Mouse (Mus musculus) gastrocnemius, adult 2 months (tissue): ENCODE results near the gene Ppp2r5d. TPM values are rescaled to one million over a fixed set of nuclear protein-coding genes. Genes with fewer than 3 reads are reported as not detected.
A peak's percentile ranks its signal among the peaks of the same experiment; 100 is the strongest.

ENCODE experiments used
- DNase-seq: peaks from one replicate; pipeline ENCODE4 v3.0.0; 2022
- H3K27ac ChIP-seq: fragments of 200-600 bp; 2 replicates; pipeline ENCODE4 v1.8.1; 2022; ENCODE audit warnings: mild to moderate bottlenecking
- H3K4me3 ChIP-seq: fragments of 200-600 bp; 2 replicates; pipeline ENCODE4 v1.8.1; 2022; ENCODE audit warnings: mild to moderate bottlenecking, moderate library complexity
- CTCF ChIP-seq: fragments of 200-600 bp; IDR thresholded peaks from 2 replicates; pipeline ENCODE4 v1.8.1; 2022; ENCODE audit warnings: antibody characterized with exemption, mild to moderate bottlenecking, moderate library complexity
- intact Hi-C: fragments of 180-260 bp; cut with DNase I; formaldehyde crosslinking; loops from one replicate; pipeline ENCODE4 v1.15.1; 2025
- total RNA-seq, 2 experiments: library from RNA; stranded (reverse); gene quantifications; 2 replicates each; pipeline ENCODE4 v1.2.3; 2021

Gene Ppp2r5d
- total RNA-seq, 2 experiments from 2014 or later: 30.0 to 33.1 TPM

DNA sequence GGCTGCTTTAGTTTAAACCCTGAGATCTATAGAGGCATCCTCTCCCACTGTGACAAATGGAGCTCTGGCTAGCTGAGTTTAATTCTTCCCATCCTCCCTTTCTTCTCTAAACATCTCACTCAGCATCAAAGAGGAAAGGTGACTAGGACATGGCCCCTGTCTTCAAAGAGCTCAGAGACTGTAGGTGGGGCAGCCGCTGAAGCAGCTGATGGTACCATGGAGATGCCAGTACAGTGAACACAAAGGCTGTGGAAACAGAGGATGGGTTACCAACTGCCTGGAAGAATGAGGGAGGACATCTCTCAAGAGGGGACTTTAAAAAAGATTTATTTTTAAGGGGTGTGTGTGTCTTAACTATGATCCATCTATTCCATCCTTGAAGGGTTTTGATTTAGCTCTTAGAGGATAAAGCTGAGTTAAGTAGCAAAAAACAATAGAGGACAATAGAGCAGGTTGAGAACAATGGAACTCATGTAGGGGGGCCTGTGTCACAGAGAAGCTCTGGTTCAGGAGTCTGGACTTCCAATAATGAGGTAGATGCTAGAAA is 10.3 kb downstream of the Ppp2r5d start:
- Histone ChIP-seq H3K27ac (no peak overlapping the region), H3K4me3 (no peak overlapping the region)
- intact Hi-C loops: no loop called here
- TF ChIP-seq CTCF: no peak
- DNase-seq: no peak

DNA sequence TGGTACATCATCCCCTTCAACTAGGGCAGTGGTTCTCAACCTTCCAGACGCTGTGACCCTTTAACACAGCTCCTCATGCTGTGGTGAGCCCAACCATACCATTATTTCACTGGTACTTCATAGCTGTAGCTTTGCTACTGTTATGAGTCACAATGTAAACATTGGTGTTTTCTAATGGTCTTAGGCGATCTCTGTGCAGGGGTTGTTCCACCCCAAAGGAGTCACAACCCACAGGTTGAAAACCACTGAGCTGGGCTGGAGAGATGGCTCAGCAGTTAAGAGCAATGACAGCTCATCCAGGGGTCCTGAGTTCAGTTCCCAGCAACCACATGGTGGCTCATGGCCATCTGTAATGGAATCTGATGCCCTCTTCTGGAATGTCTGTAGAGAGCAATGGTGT is 13.5 kb downstream of the Ppp2r5d start:
- Histone ChIP-seq H3K27ac (no peak overlapping the region), H3K4me3 (no peak overlapping the region)
- no peak for TF ChIP-seq CTCF
- no peak for DNase-seq
- intact Hi-C loops: no loop called here

DNA sequence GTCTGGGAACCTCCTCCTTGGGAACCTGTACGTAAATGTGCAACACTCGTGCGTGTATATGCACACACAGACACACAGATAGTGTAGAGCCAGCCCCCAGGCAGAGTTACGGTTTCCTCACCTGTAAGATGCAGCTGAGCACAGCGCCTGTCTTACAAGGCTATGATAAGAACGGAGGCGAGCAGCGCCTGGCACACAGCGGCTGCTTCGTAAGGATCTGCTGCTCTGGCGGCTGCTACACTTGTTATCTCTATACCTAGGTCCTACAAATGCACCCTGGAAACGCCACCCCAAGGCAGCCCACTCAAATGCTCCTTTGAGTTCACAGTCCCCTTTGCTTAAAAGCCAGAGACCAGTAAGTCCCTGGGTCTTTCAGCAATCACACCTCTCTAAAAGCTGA is 14.2 kb downstream of the Ppp2r5d start:
- Histone ChIP-seq H3K4me3 (no peak overlapping the region), H3K27ac (no peak overlapping the region)
- intact Hi-C loops: no loop called here
- DNase-seq: no peak
- TF ChIP-seq CTCF: no peak

DNA sequence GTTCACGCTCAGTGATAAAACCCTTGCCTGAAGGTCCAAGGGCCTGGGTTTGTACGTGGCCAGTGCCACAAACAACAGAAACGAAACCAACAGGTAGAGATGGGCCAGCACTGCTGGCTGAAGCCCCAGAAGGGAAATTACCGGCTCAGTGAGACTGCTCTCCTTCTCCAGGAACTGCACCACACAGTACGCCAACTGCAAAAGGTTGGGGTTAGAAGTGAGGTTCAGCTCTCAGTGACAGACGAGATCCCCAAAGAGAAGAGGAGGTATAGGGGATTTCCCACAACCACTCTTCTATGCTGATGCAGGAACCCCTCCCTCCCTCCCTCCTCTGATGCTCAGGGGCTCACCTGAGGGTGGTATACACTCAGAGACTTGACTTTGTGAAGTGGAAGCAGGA is 19.0 kb downstream of the Ppp2r5d start:
- intact Hi-C loops: no loop called here
- H3K27ac ChIP-seq: no peak overlapping the region
- H3K4me3 ChIP-seq: no peak overlapping the region
- no peak for TF ChIP-seq CTCF
- no peak for DNase-seq

DNA sequence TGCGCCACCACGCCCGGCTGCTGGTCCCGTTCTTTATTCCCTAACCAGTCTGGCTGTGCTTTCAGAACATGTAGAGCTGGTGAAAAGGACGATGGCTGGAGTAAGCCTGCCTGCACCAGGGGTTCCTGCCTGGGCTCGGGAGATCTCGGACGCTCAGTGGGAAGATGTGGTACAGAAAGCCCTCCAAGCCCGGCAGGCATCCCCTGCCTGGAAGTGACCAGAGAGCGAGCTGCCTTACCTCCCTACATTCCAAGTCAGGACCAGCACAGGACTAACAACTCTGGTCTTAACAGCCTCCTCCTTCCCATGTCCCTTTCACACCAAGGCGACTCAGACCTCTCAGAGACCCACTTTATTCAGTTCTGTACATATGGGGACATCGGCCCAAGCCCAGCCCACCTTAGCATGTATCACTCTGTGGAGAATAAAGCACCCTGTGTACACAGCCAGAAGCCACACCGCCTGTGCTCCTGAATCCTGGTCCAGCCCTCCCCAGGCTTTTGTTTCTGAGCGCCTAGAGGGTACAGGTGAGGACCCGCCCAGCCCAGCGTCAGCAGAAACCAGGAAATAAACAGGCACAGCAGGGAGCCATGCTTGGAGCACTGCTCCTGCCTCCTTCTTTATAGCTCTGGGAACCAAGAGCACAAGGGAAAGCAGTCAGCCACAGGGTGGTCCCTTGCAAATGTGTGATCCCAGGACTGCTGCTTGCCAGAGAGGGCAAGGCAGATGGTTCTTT is 22.1 kb downstream of the Ppp2r5d start:
- TF ChIP-seq CTCF: no peak
- no peak overlapping the region for H3K27ac ChIP-seq
- H3K4me3 ChIP-seq: no peak overlapping the region
- intact Hi-C loops: loop anchor here (5.0 kb wide), 1 partner anchor 69 kb away; the partner anchor contains the start of gene Cnpy3
- no peak for DNase-seq

DNA sequence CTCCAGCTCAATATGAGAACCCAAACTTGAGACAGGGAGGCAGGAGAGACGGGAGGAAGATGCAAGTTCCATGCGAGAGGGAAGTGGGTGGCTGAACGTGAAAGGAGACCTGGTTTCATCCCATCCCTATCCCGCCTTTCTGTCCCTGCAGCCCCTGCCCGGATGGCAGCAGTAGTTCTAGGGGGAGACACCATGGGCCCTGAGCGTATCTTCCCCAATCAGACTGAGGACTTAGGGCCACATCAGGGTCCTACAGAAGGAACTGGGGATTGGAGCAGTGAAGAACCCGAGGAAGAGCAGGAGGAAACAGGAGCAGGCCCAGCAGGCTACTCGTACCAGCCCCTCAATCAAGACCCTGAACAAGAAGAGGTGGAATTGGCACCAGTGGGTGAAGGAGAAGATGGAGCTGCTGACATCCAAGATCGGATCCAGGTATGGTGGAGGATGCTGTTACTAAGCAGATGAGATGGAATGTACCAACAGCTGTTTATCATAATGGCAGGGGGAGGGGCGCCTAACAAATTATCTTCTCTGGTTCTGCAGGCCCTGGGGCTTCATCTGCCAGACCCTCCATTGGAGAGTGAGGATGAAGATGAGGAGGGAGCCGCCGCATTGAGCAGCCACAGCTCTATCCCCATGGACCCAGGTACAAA is 23.3 kb downstream of the Ppp2r5d start:
- DNase-seq: no peak
- intact Hi-C loops: loop anchor here (1.0 to 5.0 kb wide), 3 partner anchors 24 to 71 kb away; partner anchors contain the start of genes Cnpy3, Klc4, Mrpl2 and Ppp2r5d
- Histone ChIP-seq H3K27ac (peak overlapping the region; percentile 92), H3K4me3 (peak overlapping the region; percentile 77)
- no peak for TF ChIP-seq CTCF

DNA sequence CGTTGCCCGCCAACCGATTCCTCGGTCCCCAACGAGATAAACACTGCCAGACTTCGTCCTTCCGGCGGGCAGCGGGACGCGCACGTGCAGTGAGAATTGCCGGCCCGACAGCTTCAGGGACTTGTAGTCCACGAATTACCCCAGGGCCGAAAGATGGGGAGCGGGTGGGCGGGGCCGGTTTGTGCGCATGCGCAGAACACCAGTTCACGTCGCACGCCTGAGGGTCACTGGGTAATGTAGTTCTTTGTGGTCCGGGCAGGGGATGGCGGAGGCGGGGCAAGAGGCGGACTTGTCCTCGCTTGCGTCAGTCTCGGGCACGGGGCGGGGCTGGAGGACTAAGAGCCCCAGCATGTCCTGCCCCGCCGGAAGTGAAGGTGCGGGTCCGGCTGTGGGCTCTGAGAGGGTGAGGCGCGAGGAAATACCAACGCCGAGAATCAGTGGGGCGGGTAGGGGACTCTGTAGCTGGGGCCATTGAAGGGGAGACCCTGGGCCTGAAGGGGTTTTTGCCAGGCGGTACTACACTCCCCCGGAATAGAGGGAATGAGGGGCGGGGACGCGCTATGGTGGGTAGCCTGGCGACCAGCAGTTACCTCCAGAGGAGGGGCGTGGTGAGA is 24.0 kb downstream of the Ppp2r5d start, which contains the start of gene Klhdc3:
TSS of gene Klhdc3 (minus strand) at position 155 of the 614 bp plus-strand sequence.
- Histone ChIP-seq H3K27ac (peak within 1 kb of the TSS; percentile 96), H3K4me3 (peak within 1 kb of the TSS; percentile 77)
- intact Hi-C loops: loop anchor here (1.0 to 5.0 kb wide), 3 partner anchors 24 to 71 kb away; partner anchors contain the start of genes Cnpy3, Klc4, Mrpl2 and Ppp2r5d
- no peak for TF ChIP-seq CTCF
- peak; percentile 99 for DNase-seq

DNA sequence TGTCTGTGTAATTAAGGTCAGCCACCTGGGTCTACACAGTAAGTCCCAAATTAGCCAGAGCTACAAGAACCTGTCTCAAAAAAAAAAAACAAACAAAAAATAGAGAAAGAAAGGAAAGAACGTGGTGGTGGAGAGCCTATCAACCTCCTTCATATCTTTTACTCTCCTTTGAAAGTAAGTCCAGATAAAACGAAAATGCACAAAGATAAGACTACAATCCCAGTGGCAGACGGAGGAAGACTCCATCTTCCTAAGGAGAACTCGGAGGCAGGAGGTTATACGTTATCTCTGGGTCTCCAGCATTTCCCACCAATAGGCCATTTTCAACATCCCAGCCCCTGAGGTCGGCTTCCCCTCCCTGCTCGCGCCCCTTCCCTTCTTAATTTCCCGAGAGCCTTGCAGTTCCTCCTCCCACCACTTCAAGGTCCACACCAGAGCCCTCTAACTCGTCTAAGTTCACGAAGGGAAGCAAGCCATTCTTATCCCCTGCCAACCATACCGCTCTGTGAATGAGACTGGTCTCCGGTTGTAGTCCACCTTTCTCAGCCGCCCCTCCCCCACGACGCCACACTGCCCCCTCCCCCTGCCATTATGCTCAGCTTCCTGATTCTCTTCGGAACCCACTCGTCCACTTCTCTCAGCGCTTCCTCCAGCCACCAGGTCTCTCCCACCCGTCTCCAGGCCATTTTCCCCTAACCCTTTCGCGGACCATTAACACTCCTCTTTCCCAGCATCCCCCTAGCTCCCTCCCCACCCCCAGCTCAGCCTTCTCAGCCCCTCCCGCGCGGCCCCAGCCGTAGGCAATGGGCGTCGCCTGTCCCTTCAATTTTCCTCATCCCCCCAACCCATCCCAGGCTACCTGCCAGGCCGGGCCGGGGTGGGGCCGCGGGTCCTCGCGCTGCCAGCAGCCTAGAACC is 24.8 kb downstream of the Ppp2r5d start:
- peak overlapping the region; percentile 96 for H3K27ac ChIP-seq
- DNase-seq: peak; percentile 74
- intact Hi-C loops: loop anchor here (2.0 to 5.0 kb wide), 2 partner anchors 33 to 72 kb away; partner anchors contain the start of genes Cnpy3, Klc4 and Mrpl2
- peak overlapping the region; percentile 77 for H3K4me3 ChIP-seq
- TF ChIP-seq CTCF: peak; percentile 56

DNA sequence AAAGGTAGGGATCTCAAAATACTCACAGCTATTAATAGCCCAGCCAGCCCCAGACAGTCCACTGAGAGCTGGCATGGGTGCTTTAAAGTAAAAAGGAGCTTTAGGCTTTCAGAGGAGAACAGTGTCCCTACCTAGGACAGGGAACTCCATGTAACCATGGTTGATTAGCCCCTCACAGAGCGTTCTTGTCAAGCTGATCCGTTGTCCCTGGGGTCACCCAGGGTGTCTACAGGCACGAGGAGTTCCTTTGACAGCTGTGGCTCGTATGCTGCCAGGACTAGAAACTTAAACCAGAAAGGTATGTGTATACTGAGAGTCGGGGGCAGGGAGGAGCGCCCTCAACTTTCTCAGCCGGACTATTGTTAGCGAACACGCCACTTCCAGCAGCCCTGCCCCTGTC is 26.0 kb downstream of the Ppp2r5d start:
- H3K27ac ChIP-seq: peak overlapping the region; percentile 96
- intact Hi-C loops: no loop called here
- peak; percentile 69 for DNase-seq

DNA sequence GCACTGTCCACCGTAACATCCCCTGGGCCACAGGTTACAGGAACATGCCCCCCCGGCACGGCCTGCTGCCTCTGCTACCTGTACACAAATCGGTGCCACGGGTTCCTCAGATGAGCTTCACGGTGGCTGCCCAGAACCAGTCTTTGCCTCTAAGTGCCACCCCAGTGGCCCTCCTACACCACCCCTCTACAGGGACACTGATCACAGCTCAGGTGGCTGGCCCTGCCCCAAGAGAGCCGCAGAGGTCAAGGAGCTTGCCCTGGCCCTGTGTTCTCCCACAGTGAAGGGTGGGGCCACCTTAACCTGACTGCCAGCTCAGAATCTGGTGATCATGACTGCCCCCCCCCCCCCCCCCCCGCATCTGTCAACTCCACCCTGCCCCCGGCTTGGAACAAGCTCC is 26.5 kb downstream of the Ppp2r5d start, which contains the start of gene Mea1:
TSS of gene Mea1 (plus strand) at position 378 of the 400 bp plus-strand sequence.
- Histone ChIP-seq H3K4me3 (peak within 1 kb of the TSS; percentile 77), H3K27ac (peak within 1 kb of the TSS; percentile 96)
- peak; percentile 86 for DNase-seq
- TF ChIP-seq CTCF: no peak
- intact Hi-C loops: no loop called here

More for the DNA sequence above, 26.0 kb downstream of the Ppp2r5d start:
- H3K4me3 ChIP-seq: peak overlapping the region; percentile 77
- no peak for TF ChIP-seq CTCF

DNA sequence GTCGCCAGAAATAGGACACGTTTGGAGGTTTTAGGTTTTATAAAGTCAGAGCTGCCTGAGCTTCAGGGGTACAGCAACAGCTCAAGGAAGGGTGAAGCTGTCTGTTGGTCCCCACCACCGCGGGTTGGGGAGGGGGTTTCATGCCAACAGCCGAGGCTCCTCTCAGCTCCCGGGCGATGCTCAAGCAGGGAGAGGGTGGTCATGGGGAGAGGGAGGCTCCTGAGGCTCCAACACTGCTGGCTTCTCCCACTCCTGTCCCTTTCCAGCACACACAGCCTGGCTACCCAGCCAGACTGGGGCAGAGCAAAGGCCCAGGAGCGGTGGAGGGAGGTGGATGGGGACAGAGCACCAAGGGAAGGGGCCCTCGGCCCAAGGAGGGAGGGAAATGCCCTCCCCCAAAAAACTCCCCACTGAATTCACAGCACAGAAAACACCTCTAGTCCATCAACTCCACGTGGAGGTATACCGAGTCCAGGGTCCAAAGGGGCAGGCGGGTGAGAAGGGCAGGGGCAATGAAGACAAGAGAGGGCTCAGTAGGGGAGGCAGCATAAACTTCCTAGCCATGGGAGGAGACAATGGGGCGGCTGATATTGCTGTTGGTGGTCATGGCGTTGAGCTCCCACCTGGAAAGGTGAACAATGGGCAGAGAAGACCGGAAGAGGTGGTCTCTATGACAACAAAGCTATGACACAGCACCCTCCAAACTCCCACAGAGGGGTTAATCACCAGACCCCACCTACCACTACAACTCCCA is 30.2 kb downstream of the Ppp2r5d start:
- intact Hi-C loops: no loop called here
- peak overlapping the region; percentile 94 for H3K27ac ChIP-seq
- DNase-seq: peak; percentile 15
- TF ChIP-seq CTCF: no peak
- H3K4me3 ChIP-seq: peak overlapping the region; percentile 78
